Mouse (Mus musculus) thymus, postnatal 36 days (tissue): ENCODE measurements around the gene 6030458C11Rik.
"Not testable (repeated sequence)": the region's sequence is repeated elsewhere in the genome, so short reads cannot be mapped to it uniquely, and the experiment has no call there.

Source experiments
- DNase-seq, 2 experiments: peaks; one replicate each; pipeline ENCODE4 v3.0.0; 2022; ENCODE audit warnings: mixed read lengths in 2 of 2

Gene 6030458C11Rik

GRCm38 (mm10) chr15:12817592-12817991 is 6.9 kb downstream of the 6030458C11Rik start:
- no peak for DNase-seq

DNA sequence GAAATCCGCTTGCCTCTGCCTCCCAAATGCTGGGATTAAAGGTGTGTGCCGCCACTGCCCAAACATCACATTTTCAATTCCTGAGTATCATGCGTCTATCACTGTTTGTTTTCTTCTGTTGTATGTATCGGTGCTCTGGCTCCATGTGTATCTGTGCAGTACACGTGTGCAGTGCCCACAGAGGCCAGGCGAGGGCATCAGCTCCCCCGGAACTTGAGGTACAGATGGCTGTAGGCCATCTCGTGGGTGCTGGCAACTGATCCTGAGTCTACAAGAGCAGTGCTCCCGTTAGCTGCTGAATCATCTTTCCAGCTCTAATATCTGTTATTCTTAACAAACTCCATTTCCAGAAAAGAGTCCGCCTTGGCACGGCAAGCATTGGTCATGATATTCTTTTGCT is 11.8 kb downstream of the 6030458C11Rik start:
- no peak for DNase-seq

DNA sequence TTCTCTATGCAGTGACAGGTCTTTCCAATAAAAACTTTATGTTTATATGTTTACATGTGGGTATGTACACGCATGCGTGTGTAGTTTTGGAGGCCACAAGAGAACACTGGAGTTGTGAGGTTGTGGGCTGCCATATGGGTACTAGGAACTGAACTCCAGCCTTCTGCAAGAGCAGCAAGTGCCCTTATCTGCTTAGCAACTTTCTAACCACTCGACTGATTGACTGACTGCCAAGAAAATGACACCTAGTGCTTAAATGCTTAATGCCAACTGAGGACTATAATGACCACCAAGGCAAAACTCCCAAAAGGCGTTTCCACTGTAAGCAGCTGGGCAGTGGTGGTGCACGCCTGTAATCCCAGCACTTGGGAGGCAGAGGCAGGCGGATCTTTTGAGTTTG is 15.1 kb downstream of the 6030458C11Rik start:
- DNase-seq, result no peak

DNA sequence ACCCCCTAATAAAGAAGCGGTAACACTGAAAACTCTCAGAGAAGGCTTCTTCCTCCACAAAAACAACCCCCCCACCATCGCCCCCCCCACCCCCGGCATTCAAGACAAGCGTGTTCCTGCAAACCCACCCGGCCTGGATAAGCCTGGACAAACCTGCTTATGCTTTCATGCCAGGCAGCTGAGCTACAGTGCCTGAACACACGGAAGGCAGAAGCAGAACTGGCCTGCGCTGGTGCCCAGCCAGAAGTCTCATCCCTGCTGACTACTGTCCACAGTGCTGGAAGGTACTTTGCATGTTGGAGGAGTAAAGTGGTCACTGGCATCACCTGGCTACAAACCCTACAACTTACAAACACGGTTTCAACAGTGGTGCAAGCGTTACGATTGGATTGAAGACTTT is 17.4 kb downstream of the 6030458C11Rik start:
- DNase-seq, result no peak

DNA sequence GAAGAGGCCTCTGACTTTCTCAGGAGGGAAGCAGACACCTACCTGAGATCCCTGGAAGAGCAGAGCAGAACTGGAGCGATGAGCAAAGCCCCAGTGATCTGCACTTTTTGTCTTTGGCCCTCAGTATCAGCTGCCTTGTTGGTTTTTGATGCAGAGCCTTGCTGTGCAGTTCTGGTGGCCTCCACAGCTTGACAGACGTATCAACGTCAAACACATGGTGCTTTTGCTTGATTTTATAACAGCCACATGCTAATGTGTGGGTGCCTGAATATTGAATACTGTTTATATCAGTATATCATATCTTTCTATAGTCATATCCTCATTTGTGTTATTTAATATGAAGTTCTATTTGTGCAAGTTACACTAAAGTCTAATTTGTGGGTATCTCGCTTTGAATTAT is 19.4 kb downstream of the 6030458C11Rik start:
- DNase-seq, result no peak

DNA sequence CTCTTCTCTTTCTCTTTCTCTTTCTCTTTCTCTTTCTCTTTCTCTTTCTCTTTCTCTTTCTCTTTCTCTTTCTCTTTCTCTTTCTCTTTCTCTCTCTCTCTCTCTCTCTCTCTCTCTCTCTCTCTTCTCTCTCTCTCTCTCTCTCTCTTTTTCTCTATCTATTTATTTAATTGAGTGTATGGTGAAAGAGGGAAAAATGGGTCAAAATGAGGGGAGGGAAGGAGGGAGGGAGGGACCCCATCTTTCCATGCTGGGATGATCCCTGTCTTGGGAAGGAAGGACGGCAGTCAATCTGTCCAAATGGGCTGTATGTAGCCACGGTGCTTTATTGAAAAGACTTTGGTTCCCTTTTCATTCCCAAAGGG is 23.3 kb downstream of the 6030458C11Rik start:
- not testable (repeated sequence) for DNase-seq

DNA sequence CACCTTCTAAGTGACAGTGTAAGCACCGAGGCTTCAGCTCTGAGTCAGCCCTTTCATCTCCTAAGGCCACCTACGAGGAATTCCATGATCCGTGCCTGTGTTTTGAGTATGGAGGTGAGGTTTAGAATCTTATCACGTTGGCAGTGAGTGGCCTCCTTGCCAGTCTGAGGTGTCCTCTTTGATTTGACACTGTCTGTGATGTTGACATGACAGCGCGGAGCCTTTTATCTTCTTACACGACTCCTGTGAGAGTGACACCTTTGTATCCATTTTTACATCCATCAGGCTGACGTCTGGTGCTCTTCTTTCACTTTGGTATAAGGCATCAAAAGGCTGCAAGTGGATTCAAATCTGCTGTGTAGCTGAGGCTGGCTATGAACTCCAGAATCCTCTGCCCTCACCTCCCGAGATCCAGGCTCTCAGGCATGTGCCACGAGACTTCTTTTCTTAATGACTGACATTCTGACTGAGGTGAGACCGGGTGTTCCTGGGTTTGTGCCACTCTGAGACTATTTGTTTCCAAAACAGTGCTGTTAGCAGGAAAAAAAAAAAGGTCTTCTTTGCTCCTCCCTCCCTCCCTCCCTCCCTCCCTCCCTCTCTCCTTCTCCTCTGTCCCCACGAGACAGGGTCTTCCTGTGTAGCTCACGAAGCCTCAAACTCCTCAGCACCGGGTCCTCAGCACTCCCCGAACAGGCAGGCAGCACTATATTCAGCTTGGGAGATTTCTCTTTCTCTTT is 23.9 kb downstream of the 6030458C11Rik start:
- DNase-seq, result no peak

- no peak for DNase-seq
Observed at GRCm38 (mm10) chr15:12798043-12798442, 26.4 kb downstream of the 6030458C11Rik start.

DNA sequence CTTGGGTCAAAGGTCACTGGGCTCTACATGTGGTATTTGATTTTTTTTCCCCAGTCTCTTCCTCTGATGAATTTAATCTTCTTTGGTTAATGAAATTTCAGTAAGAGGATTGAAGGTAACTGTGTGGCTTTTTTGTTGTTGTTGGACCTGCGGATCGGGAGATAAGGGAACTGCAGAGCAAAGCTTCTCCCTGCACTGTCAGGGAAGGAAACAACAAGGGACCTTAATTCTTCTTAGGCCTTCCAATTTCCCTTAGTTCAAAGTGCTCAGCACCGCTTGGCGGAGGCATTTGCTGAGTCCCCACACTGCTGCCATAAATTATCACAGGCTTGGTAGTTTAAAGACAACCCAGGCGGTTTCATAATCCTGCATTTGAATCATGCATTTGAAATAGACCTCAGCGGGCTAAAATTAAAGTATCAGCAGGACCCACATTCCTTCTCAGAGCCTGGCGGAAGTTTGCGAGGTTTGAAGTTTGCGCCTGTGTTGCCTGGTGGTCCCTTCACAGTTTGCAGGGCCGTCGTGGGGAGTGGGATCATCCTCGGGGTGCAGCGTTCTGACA is 28.5 kb downstream of the 6030458C11Rik start:
- DNase-seq, result no peak

- DNase-seq, result peak in 1 of 2 experiments; percentile 16
Observed at GRCm38 (mm10) chr15:12795457-12795894, 29.0 kb downstream of the 6030458C11Rik start.

GRCm38 (mm10) chr15:12794311-12794710 is 30.1 kb downstream of the 6030458C11Rik start:
- DNase-seq, result no peak

GRCm38 (mm10) chr15:12789406-12789867 is 35.0 kb downstream of the 6030458C11Rik start:
- no peak for DNase-seq

DNA sequence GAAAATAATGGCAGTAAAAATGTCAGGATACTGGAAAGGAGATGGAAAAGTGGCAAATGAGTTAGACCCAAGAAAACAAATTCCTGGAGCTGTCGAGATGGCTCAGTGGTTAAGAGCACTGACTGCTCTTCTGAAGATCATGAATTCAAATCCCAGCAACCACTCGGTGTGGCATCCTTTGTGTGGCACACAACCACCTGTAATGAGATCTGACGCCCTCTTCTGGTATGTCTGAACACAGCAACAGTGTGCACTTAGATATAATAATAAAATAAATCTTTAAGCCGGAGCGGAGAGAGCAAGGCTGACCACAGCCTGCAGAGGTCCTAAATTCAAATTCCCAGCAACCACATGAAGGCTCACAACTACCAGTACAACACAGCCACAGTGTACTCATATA is 35.9 kb downstream of the 6030458C11Rik start:
- DNase-seq, result no peak

GRCm38 (mm10) chr15:12781729-12782326 is 42.6 kb downstream of the 6030458C11Rik start:
- DNase-seq, result no peak

DNA sequence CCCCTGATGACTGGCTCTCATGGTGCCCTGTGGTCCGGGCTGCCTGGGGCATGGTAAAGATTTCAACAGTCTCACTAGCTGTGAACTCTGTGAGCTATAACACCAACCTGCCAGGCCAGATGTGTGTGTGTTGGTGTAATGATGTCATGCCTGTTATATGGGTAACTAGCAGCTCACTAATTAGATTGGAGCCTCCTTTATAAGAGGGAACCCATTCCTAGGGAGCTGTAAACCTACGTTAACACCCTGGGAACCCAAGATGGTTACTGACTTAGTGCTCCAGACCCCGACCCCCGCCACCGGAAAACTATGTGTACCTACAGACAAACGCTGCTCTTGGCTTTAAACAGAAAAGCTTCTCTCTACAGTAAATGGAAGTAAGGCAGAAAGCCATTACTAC is 43.2 kb downstream of the 6030458C11Rik start:
- DNase-seq, result no peak

DNA sequence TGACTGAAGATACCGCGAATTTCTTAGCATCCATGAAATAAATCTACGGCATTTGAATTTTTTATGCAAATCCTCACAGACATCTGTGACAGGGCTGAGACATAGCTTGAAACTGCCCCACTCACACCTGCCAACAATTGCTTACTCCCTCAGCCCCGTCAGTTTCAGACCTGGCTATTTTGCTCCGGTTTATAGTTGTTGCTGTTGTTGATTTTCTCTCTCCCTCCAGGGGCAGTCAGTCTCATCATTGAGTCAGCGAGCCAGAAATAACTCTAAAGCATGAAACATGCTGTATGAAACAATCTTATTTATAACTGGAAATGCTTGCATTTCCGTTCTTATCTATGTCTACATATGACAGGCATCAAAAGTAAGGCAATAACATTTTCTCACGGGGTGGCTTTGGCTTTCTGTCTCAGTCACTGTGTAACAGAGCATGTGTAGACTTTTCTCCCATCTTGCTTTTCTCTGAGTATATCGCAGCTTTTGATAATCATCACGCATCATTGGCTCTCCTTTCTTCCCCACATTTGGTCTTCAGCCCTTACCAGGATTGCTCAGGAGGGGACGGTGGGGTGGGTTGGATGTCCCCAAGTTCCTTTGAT is 50.2 kb downstream of the 6030458C11Rik start:
- DNase-seq, result no peak

- no peak for DNase-seq
Observed at GRCm38 (mm10) chr15:12770958-12771357, 53.5 kb downstream of the 6030458C11Rik start.

DNA sequence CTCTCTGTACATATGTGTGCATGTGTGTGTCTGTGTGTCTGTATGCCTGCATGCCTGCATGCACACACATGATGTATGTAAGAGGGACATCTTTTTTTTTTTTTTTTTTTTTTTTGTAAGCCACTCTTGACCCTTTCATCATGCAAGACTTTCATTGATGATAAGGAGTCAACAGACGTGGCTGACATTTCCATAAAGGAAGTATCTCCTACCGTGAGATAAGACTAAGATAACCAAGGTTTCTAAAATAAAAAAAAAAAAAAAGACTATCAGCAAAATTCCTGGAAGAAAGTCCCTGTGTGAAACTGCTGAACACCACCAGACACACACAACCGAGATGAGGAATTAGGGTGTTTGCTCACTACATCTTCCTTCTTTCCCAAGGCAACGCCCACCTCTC is 57.6 kb downstream of the 6030458C11Rik start:
- DNase-seq, result no peak

DNA sequence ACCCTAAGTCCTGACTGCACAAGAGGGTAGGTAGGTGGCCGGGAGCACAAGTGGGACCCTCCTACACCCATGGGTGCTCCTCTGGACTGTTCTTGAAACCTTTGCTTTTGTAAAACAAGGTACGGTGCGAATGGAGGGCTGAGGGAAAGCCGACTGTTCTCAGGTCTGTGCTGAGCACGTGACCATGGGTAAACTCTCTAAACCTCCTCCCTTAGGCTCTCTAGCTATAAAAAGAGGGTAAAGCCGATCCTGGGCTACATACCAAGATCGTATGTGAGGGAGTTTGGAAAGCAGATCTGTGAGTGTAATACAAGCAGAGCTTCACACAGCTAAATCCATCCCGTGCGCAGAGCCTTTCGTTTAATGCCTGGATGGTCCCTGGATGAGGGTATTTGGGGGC is 61.3 kb downstream of the 6030458C11Rik start:
- DNase-seq, result no peak

GRCm38 (mm10) chr15:12762258-12762913 is 62.1 kb downstream of the 6030458C11Rik start:
- DNase-seq, result no peak

GRCm38 (mm10) chr15:12760747-12761146 is 63.7 kb downstream of the 6030458C11Rik start:
- no peak for DNase-seq

DNA sequence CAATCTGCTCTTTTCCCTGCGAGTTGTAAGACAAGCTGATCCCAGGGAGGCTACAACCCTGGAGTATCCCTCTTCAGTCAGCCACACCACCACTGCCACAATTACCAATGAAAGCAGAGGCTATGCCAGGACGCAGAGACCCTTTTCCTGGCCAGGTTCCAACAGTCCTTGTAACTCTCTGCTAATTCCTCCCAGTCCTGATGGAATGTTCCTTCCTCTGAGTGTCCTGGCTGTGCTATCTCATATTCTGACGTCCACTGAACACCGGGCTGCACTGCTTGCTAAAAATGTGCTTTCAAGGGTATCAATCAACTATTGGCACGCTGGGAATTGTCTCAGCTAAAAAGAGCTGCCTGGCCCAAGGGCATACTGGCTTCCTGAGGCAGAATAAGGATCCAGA is 66.0 kb downstream of the 6030458C11Rik start:
- DNase-seq, result no peak
